Mouse (Mus musculus) liver, postnatal 0 days (tissue): ENCODE measurements at regions not wholly inside any gene's neighbourhood (a gene's known extent, or its start where the extent isn't known, plus 50 kb on each side); places are given as distances from the start of the nearest gene placed in this dataset.
"Not testable (repeated sequence)": the region's sequence is repeated elsewhere in the genome, so short reads cannot be mapped to it uniquely, and the experiment has no call there.

Experiments used
- ATAC-seq: fragments of 200-750 bp; cut with Nextera tagmentation; 2 replicates; pipeline ENCODE4 v1.8.0; 2017; ENCODE audit warnings: mild to moderate bottlenecking, moderate library complexity
- DNase-seq: peaks from one replicate; pipeline ENCODE4 v3.0.0-alpha.2; 2016
- H3K27ac ChIP-seq: fragments of 300-500 bp; sonication (generic); 2 replicates; pipeline ENCODE4 v1.5.1; 2014; ENCODE audit warnings: antibody characterized with exemption, moderate library complexity, mild to moderate bottlenecking, low read depth
- H3K27me3 ChIP-seq: fragments of 300-500 bp; sonication (generic); 2 replicates; pipeline ENCODE4 v1.6.1; 2014; ENCODE audit warnings: low read length, control low read depth, mixed read lengths; ENCODE audit not compliant: insufficient read depth
- H3K36me3 ChIP-seq: fragments of 300-500 bp; sonication (generic); replicated peaks from 2 replicates; pipeline ENCODE4 v1.6.1; 2014; ENCODE audit warnings: mild to moderate bottlenecking, control low read depth, low read length, moderate library complexity, mixed read lengths; ENCODE audit not compliant: insufficient read depth
- H3K4me1 ChIP-seq: fragments of 300-500 bp; sonication (generic); 2 replicates; pipeline ENCODE4 v1.6.1; 2014; ENCODE audit warnings: antibody characterized with exemption, mild to moderate bottlenecking, control low read depth; ENCODE audit not compliant: insufficient read depth
- H3K4me2 ChIP-seq: fragments of 300-500 bp; sonication (generic); 2 replicates; pipeline ENCODE4 v1.6.1; 2014; ENCODE audit warnings: low read depth, mild to moderate bottlenecking, low read length, moderate library complexity, mixed read lengths
- H3K4me3 ChIP-seq: fragments of 300-500 bp; sonication (generic); 2 replicates; pipeline ENCODE4 v1.5.1; 2014; ENCODE audit warnings: low read depth, low read length
- H3K9ac ChIP-seq: fragments of 300-500 bp; sonication (generic); replicated peaks from 2 replicates; pipeline ENCODE4 v1.6.1; 2014; ENCODE audit warnings: mild to moderate bottlenecking, moderate library complexity
- H3K9me3 ChIP-seq: fragments of 300-500 bp; sonication (generic); 2 replicates; pipeline ENCODE4 v1.6.1; 2016; ENCODE audit warnings: mild to moderate bottlenecking, control low read depth, low read length, mixed read lengths
- CTCF ChIP-seq: sonication (generic); IDR thresholded peaks from 2 replicates; pipeline ENCODE4 v1.5.1; 2016; ENCODE audit warnings: antibody characterized with exemption, low read depth
- EP300 ChIP-seq: IDR thresholded peaks from 2 replicates; pipeline ENCODE4 v1.6.1; 2016; ENCODE audit warnings: antibody characterized with exemption, low read depth, mild to moderate bottlenecking
- WGBS: fragments of 180-500 bp; shearing (Covaris S2); extraction: QIAGEN DNeasy Blood & Tissue Kit; methylation state at CpG from one replicate; pipeline ENCODE4 v1.1.7; 2014; ENCODE audit not compliant: insufficient replicate concordance; 5-methylcytosine and 5-hydroxymethylcytosine counted together

- no peak for DNase-seq
- 25% methylated on average over 11 of the region's 11 CpGs for WGBS
Observed at GRCm38 (mm10) chr7:39716340-39717150, 199.0 kb downstream of the Zfp619 start.

DNA sequence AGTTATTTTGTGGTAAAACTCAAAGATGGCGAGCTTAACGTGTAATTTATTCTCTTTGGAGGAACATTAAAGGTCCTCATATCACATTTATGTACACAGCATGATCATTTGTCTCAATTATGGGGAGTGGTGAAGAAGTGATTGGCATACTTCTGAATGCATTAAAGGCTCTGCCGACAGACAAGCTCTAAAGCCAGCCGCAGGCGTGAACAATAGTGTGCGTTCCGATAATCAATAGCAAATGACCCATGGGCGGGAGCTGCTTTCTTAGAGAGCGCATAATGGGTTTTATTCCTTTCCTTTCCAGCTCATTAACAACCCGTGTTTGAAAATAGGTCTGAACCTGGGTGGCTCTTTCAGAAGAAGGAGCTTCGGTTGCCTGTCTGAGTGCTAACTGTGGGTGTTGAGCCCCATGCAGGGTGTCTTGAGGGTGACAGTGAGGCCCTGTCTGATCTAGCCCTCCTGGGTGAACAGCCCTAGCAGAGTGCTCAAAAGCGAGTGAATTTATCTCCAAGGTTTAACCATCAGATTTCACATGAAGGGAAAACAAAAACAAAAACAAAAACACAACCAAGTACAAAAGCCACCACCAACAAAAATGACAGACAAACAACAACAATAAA is 210.5 kb downstream of the Zfp619 start:
- no peaks in the 10 kb centered on the region for H3K27me3 ChIP-seq
- H3K27ac ChIP-seq, result no peak overlapping the region
- no peaks in the 10 kb centered on the region for H3K4me1 ChIP-seq
- no peak overlapping the region for H3K9ac ChIP-seq
- H3K4me3 ChIP-seq, result no peak overlapping the region
- 75% methylated on average over 12 of the region's 12 CpGs for WGBS
- TF ChIP-seq CTCF, result no peak
- DNase-seq, result no peak
- no peaks in the 10 kb centered on the region for H3K9me3 ChIP-seq
- no peak for ATAC-seq
- H3K4me2 ChIP-seq, result no peak overlapping the region
- H3K36me3 ChIP-seq, result no peaks in the 10 kb centered on the region

More at GRCm38 (mm10) chr7:39716340-39717150, 199.0 kb downstream of the Zfp619 start:
- peak; percentile 38 for TF ChIP-seq CTCF
- no peak for TF ChIP-seq EP300
- Histone ChIP-seq H3K27me3 (no peaks in the 10 kb centered on the region), H3K4me1 (no peaks in the 10 kb centered on the region), H3K9me3 (no peaks in the 10 kb centered on the region), H3K36me3 (no peaks in the 10 kb centered on the region), H3K4me2 (no peak overlapping the region), H3K4me3 (no peak overlapping the region), H3K9ac (no peak overlapping the region), H3K27ac (no peak overlapping the region)
- ATAC-seq, result no peak

GRCm38 (mm10) chr7:39728930-39729329 is 211.4 kb downstream of the Zfp619 start:
- TF ChIP-seq CTCF (no peak), EP300 (no peak)
- WGBS, result 62% methylated on average over 7 of the region's 7 CpGs

DNA sequence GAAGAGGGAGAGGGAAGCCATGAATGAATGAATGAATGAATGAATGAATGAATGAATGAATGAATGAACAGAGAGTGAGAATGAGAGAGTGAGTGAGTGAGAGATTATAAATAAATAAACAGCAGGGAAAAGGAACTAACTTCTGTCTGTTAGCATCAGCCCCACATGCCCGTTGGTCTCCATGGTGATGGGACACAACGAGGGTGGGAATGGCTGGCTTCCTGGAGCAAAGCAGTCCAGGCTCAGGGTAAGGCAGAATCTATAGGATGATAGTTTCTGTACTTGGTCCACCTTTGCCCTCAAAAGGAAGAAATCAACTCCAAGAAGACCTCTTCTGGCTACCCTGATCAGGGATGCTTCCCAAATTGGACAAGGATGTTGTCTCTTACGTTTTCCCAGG is 212.2 kb downstream of the Zfp619 start:
- DNase-seq (no peak), ATAC-seq (no peak)
- Histone ChIP-seq H3K4me1 (no peaks in the 10 kb centered on the region), H3K27me3 (no peaks in the 10 kb centered on the region), H3K36me3 (no peaks in the 10 kb centered on the region), H3K9me3 (no peaks in the 10 kb centered on the region), H3K9ac (no peak overlapping the region), H3K27ac (no peak overlapping the region), H3K4me2 (no peak overlapping the region), H3K4me3 (no peak overlapping the region)
- 55% methylated on average over 3 of the region's 3 CpGs for WGBS
- TF ChIP-seq CTCF, result no peak
- no peak for TF ChIP-seq EP300

More at GRCm38 (mm10) chr7:39728930-39729329, 211.4 kb downstream of the Zfp619 start:
- Histone ChIP-seq H3K9me3 (no peaks in the 10 kb centered on the region), H3K4me1 (no peaks in the 10 kb centered on the region), H3K27ac (no peak overlapping the region), H3K4me2 (no peak overlapping the region), H3K27me3 (no peaks in the 10 kb centered on the region), H3K36me3 (no peaks in the 10 kb centered on the region), H3K9ac (no peak overlapping the region), H3K4me3 (no peak overlapping the region)
- DNase-seq, result no peak
- no peak for ATAC-seq

DNA sequence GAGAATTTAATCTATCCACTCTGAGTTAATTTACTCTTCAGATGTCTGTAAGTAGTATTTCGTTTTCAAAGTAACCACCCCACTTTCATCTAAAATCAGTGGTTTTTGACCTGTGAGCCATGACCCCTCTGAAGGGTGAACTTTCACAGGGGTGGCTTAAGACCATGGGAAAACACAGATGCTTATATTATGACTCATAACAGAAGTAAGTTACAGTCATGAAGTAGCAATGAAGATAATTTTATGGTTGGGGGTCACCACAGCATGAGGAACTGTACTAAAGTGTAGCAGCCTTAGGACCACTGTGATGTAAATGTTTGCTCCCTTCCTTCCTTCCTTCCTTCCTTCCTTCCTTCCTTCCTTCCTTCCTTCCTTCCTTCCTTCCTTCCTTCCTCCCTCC is 215.2 kb downstream of the Zfp619 start:
- TF ChIP-seq EP300 (no peak), CTCF (no peak)
- H3K4me2 ChIP-seq, result no peak overlapping the region
- ATAC-seq, result no peak
- no peaks in the 10 kb centered on the region for H3K36me3 ChIP-seq
- no peak for DNase-seq
- H3K27me3 ChIP-seq, result no peaks in the 10 kb centered on the region
- no peaks in the 10 kb centered on the region for H3K4me1 ChIP-seq
- H3K9me3 ChIP-seq, result no peaks in the 10 kb centered on the region
- WGBS, result 54% methylated on average over 1 of the region's 1 CpGs
- no peak overlapping the region for H3K4me3 ChIP-seq
- no peak overlapping the region for H3K27ac ChIP-seq
- no peak overlapping the region for H3K9ac ChIP-seq

GRCm38 (mm10) chr7:39748395-39748794 is 230.8 kb downstream of the Zfp619 start:
- H3K9ac ChIP-seq, H3K4me2 ChIP-seq, H3K27me3 ChIP-seq, H3K4me3 ChIP-seq, H3K27ac ChIP-seq, H3K4me1 ChIP-seq, H3K36me3 ChIP-seq, DNase-seq, H3K9me3 ChIP-seq, ATAC-seq: not testable (repeated sequence)
